Mouse (Mus musculus): ENCODE data around the gene Gsg1.

- TF ChIP-seq CTCF (IDR thresholded peaks at IDR 0.05; ENCODE audit: borderline replicate concordance, insufficient read depth, low read length) (no peak), POLR2A (IDR thresholded peaks at IDR 0.05; ENCODE audit: low read depth, low read length) (no peak)
Observed at GRCm38 (mm10) chr6:135268392-135268791, 14.2 kb upstream of the Gsg1 start.

Data from embryonic fibroblast, embryonic 13.5 days (primary cell).